Mouse (Mus musculus) kidney, postnatal 4 days (tissue): ENCODE measurements at regions not wholly inside any gene's neighbourhood (a gene's known extent, or its start where the extent isn't known, plus 50 kb on each side); places are given as distances from the start of the nearest gene placed in this dataset.

Experiments
- DNase-seq, 2 experiments: peaks; one replicate each; pipeline ENCODE4 v3.0.0; 2021; ENCODE audit warnings: mixed read lengths in 2 of 2

DNA sequence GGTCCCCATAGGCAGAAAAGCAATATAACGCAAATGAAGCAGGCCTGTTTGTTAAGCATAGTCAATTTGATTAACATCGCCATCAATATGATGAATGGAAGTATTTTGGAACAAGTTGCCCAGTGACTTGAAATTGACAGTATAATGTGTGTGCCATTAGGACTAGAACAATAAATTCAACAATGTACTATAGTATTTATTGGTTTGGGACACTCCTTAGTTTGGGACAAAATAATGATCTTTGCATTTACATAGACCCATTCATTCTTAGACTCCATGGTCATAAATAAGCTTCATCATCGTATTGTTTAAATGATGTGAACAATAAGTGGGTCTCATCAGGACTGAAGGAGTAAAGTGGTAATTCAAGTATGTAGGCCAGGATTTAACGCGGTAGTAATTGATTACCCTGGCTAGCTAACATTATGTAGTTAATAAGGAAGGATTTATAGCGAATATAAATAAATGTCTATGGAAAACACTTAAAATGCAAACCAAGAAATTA lies 2933.6 kb upstream of the 5930422O12Rik start:
- no peak for DNase-seq

DNA sequence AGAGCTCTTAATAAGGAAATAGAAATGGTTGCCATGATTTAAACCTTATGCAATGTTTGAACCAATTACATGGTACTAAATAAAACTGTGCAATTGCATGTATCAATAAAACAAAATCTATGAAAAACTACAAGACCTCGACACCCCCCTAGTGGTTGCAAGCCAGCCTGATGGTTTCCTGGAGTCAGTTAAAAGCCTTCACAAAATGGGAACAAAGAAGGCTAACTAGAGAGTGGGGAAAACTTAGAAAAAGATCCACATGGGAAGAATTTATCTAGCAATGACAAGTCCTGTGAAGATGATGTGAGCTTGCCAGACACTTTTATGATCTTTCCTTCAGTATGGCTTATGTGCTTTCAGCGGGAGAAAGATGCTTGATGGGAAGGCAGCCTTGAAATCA lies 2926.3 kb upstream of the 5930422O12Rik start:
- DNase-seq, result peak; percentile 24 to 31

- DNase-seq, result no peak
Observed at GRCm38 (mm10) chr8:30511358-30511757, 2917.2 kb upstream of the 5930422O12Rik start.

DNA sequence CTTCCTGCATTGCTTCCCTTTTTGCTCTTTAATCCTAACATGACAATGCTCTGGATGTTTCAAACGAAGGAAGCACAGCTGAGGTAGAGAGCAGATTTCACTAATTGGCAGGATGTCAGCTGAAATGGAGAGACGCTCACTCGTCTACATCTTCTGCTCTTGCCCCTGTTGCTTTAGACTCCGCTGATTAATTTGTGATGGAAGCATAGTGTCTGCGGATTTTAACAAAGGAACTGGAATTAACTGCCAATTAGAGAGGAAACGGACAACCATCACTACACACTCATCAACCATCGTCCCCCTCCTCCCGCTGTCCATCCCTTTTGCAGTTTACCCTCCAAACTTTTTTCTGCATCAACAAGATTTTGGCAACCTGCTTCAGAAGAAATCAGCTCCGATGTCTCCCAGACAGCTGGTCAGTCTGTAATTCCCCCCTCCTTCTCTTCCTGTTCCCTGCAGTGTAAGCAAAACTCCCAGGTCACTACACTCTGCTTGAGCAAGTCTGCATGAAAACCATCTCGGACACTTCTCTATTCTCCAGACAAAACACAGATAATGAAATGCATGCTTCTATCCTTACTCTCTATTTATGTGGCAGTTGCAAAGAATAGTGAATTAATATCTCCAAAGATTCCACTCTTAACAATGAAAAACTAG lies 2905.6 kb upstream of the 5930422O12Rik start:
- no peak for DNase-seq

DNA sequence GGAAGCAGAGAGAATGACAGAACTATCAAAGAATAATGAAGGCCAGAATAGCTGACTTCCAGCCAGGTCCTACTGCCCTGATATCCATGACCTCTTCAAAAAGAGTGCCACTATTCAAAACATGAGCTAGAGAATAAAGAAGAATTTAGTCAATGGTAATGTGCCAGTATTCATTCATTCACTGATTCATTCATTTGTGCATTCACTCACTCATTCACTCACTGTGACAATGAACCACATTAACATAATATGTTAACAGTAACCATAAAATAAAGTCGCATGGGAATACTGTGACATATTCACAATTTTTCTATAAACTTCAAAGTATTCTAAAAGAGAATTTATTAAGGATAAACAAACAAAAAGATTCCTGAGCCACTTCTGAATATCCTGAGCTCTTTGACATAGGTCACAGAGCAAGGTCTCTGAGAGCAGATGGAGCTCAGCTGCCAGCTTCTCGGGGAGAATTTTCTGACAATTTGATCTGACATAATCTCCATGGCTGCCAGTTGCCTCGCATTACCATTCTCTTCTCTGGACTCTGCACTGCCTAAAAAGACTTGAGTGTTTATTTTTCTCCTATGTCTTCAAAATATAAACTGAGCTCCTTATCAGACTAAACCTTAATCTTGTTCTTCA lies 2895.5 kb upstream of the 5930422O12Rik start:
- DNase-seq, result peak in 1 of 2 experiments; percentile 18

- no peak for DNase-seq
Observed at GRCm38 (mm10) chr8:30533501-30533870, 2895.0 kb upstream of the 5930422O12Rik start.

DNA sequence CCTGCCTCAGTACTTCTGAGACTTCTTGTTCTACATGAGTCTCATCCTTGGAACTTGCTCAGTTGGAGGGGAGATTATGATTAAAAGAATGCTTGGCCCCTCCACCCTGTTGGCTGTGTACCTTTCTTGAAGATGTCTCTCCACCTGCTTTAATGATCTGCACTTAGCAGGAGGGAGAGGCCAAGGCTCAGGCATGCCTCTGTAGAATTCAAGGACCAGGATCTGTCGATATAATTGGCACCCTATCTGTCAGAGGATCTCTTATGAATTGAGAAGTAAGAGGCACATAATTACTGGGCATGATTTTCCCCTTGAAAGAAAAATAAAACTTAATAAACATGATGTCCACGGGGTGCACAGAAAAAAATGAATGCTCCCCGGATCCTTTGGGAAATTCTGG lies 2893.1 kb upstream of the 5930422O12Rik start:
- no peak for DNase-seq

- no peak for DNase-seq
Observed at GRCm38 (mm10) chr8:30542196-30542595, 2886.3 kb upstream of the 5930422O12Rik start.

DNA sequence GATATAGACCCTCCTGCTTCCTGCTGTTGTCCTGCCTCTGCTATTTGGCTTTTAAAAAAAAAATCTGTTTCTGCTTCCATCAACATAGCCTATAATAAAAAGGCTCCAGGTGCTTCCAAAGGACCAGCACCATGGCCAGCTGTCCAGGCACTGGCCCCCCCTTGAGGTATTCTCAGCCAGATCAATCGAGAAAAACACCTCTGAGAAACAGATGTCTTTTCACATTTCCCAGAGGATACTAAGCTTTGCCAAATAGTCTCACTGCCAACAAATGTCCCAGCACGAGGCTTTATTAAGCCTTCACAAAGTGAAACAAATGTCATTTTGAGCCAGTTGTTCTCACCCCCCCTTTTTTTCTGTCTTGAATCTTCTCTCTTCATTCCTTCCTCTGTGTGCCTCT lies 2880.7 kb upstream of the 5930422O12Rik start:
- no peak for DNase-seq

- DNase-seq, result no peak
Observed at GRCm38 (mm10) chr8:30551051-30551450, 2877.5 kb upstream of the 5930422O12Rik start.

DNA sequence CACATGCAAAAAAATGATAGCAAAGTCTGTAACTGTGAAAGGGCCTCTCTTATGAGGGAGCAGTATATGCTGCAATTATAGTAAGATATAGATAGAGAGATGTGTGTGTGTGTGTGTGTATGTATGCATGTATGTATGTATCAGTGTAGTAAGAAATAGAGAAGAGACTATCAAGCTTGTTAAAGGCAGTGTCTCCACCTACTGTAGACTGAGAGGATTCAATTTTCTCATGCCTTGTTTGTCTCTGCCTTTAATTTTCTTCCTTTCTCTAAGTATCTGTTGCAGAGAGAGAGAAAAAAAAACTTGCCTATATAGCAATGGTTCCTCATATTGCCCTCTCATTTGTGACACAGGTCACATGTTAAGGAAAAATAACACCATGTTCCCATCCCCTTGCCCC lies 2871.1 kb upstream of the 5930422O12Rik start:
- no peak for DNase-seq

- no peak for DNase-seq
Observed at GRCm38 (mm10) chr8:30561323-30562207, 2866.9 kb upstream of the 5930422O12Rik start.

DNA sequence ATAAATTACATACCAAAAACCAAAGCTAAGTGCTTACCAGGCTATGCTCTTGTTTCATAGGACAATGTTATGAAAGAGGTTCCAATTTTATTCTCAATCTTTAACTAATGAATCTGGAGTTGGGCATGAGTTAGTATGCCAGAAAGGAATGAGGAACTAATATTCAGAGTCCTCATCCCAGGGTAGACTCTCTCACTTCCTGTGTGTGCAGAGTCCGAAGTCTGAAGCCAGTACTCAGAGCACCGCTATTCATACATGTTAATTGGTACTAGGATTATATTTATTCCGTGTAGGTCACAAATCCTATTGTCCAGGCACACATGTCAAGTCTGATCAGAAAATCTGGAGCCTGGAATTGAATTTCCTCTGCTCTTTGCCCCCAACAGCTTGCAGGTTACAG lies 2858.7 kb upstream of the 5930422O12Rik start:
- no peak for DNase-seq

GRCm38 (mm10) chr8:30570547-30570946 lies 2858.0 kb upstream of the 5930422O12Rik start:
- no peak for DNase-seq

DNA sequence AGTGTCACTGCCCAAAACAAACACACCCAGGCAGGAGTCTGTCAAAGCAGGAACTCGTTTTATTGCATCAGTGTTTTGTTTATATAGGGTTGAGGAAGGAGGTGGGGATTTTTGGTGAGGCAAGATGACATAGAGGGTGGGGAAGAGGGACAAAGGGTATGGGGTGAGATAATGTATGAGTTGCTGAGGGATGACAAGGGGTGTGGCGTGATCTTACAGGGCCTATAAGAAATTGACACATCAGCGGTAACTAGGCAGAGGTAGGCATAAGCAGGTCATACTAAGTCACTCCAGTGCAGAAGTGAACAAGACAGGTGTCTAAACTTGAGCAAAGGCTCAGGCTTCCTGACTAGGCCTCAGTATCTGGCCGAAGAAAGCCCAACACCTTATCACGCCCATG lies 2841.0 kb upstream of the 5930422O12Rik start:
- no peak for DNase-seq

- no peak for DNase-seq
Observed at GRCm38 (mm10) chr8:30602421-30602820, 2826.1 kb upstream of the 5930422O12Rik start.

GRCm38 (mm10) chr8:30630332-30630731 lies 2798.2 kb upstream of the 5930422O12Rik start:
- no peak for DNase-seq

GRCm38 (mm10) chr8:30636791-30637190 lies 2791.7 kb upstream of the 5930422O12Rik start:
- DNase-seq, result no peak

DNA sequence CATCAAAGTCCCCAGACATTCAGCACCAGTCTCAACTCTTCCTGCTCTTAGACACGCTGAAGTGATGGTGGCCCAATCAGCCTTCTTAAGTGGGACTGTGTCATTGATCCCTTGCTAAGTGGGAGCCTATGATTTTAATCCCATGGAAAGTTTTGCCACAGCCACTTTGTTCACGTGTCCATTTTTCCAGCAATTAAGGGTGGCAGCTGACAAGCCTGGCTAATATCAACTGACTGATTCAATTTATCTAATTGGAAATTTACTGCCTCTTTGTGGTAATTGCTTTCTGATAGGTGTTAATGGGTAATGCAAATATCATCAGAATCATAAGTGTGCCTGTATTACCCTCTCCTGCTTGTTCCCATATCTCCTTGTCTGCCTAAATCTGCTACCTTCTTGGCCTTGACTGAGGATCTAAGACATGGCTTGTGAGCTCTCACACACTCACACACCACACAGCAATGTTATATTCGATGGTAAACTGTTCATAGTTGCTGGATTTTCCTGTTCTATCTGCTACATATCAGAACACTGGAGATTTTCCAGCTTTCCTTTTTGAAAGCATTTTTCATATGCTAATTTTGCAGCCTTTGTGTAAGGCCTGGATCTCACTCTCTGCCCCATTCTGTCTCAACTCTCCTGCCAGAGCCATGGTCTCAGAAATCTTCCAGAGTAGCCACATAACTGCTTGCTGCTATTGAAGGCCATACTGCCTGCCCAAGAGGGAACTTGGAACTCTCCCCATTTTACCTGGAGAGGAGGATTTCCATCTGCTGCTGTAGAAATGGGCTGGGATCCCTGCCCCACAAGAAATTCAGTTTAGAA lies 2785.4 kb upstream of the 5930422O12Rik start:
- no peak for DNase-seq

- no peak for DNase-seq
Observed at GRCm38 (mm10) chr8:30648497-30648896, 2780.0 kb upstream of the 5930422O12Rik start.

GRCm38 (mm10) chr8:30655749-30656241 lies 2772.7 kb upstream of the 5930422O12Rik start:
- DNase-seq, result no peak

DNA sequence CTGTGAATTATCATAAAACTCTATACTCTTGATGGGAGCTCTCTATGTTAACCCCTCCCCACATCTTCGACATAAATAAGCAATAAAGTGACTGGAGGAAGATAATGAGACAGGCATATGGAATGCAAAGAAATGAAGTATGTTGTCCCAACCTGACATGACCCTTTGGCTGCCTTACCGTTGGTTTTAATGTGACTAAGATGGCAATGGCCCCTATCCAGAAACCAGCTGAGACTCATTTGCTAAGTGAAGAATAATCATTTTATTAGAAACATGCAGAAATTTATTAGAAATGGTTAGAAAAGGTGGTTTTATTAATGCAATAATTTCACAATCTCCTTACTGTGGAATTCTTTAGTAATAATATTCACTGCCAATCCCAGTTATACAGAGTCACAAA lies 2767.2 kb upstream of the 5930422O12Rik start:
- no peak for DNase-seq
